Mouse (Mus musculus): ENCODE measurements around the gene Mc1r. TPM values are rescaled to one million over a fixed set of nuclear protein-coding genes. Genes with fewer than 3 reads are reported as not detected.
A peak's percentile ranks its signal among the peaks of the same experiment; 100 is the strongest.

The Mc1r gene
- total and polyA plus RNA-seq, 3 experiments: 0.04 TPM; not detected in 2

DNA sequence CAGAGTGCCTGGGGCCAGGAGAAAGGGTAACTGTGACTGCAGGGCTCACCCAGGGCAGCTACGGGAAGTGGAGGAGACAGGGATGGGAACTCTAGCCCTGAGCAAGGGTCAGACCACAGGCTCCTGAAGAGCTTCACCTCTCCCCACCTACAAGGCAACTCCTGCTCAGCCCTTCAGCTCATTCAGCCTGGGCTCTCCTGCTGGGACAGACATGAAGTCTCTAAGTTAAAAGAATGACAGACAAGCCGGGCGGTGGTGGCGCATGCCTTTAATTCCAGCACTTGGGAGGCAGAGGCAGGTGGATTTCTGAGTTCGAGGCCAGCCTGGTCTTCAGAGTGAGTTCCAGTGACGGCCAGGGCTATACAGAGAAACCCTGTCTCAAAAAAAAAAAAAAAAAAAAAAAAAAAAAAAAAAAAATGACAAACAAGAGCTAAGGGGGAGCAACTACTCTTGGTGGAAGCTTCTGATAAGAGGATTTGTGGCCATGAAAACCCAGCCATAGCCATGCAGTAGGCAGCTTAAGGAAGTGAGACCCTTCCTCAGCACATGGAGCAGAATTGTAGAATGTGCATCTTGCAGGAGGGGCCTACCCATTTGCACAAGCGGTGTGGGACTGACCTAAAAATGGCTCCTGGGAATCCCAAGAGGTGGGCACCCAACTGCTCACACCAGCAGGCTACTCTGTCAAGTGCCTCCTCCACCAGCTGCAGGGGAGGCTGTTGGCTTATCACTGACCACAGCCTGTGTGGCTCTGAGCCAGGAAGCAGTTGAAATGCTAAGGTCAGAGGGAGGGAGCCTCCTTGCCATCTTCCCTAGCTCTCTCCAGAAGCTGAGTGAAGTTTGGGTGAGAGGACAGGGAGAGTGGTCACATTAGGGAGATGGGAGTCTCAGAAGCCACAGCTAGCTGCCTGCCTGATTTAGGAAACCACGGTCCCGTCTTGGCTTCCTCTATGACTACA lies 2.0 kb downstream of the Mc1r start:
- Histone ChIP-seq H3K4me2 (ENCODE audit: insufficient read depth, low read depth, poor library complexity, severe bottlenecking) (no peak overlapping the region; the same call in 1 of the 2 replicates), H3K79me2 (replicated peaks; ENCODE audit: control insufficient read depth, extremely low read depth, insufficient read depth, poor library complexity, severe bottlenecking) (no peaks in the 10 kb centered on the region), H3K9ac (ENCODE audit: insufficient read depth, low read depth) (no peak overlapping the region), H3K4me3 (replicated peaks in 1 of 3; ENCODE audit: low read depth in 2 of 3, low read length in 2 of 3, poor library complexity in 1 of 3) (no peak overlapping the region), H3K36me3 (replicated peaks in 1 of 2; ENCODE audit: control insufficient read depth in 1 of 2, insufficient read depth in 1 of 2, low read length in 1 of 2) (peaks cover 0 to 6% of the 10 kb centered on the region in 2 experiments), H3K4me1 (ENCODE audit: control insufficient read depth in 1 of 2, insufficient read depth in 2 of 2) (peaks cover 36 to 70% of the 10 kb centered on the region in 2 experiments), H3K27ac (ENCODE audit: insufficient read depth, low read depth) (no peak overlapping the region), H3K27me3 (replicated peaks) (peaks cover 41% of the 10 kb centered on the region), H3K9me3 (replicated peaks; ENCODE audit: low read length) (no peaks in the 10 kb centered on the region)
- TF ChIP-seq HCFC1 (IDR thresholded peaks at IDR 0.05; ENCODE audit: low read depth, low read length) (no peak), POLR2AphosphoS2 (IDR thresholded peaks at IDR 0.05; ENCODE audit: low read depth, low read length) (no peak), ZNF384 (IDR thresholded peaks at IDR 0.05; ENCODE audit: low read depth, low read length) (peak; percentile 76), GABPA (IDR thresholded peaks at IDR 0.05; ENCODE audit: insufficient replicate concordance, low read depth, low read length) (no peak), BHLHE40 (IDR thresholded peaks at IDR 0.05; ENCODE audit: low read depth, low read length) (no peak), TCF12 (IDR thresholded peaks at IDR 0.05; ENCODE audit: low read depth, low read length) (no peak), SMC3 (IDR thresholded peaks at IDR 0.05; ENCODE audit: low read depth, low read length) (no peak), MAFK (IDR thresholded peaks at IDR 0.05; ENCODE audit: insufficient replicate concordance, low read length) (no peak)
- dilution Hi-C loops (cut with MboI; ENCODE audit: extremely low pct_ligation_motif_present, extremely low pct_unique_long_range_greater_than_20kb, low sequenced_read_pairs) (no loop called here), in situ Hi-C loops (cut with MboI; ENCODE audit: low pct_ligation_motif_present, low pct_unique_long_range_greater_than_20kb, low sequenced_read_pairs) (no loop called here)
- no peak for DNase-seq (ENCODE audit: extremely low read depth)

DNA sequence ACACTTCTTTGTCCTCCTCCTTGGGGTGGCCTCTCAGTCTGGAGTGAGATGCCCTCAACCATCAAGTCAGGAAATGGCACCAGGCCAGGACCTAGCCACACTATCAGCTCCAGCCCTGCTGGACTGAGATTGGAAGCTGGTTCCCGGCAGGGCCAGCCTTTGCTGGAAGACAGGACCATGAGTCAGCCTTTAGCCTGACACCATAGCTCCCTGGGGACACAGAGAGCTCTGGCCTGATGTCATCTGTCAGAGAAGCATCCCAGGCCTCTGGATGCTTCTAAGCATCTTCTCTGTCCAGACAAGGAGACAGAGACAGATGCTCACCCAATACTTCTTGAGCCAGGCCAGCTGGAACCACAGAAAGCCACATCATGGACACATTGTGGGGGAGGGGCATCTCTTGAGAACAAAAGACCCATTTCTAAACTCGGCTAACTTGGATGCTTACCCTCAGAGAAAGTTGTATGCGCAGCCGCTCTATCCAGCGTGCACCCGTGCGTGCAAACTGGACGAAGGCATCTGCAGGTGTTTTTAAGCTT lies 3.2 kb downstream of the Mc1r start:
- dilution Hi-C loops (cut with MboI; ENCODE audit: extremely low pct_ligation_motif_present, extremely low pct_unique_long_range_greater_than_20kb, low sequenced_read_pairs) (no loop called here), in situ Hi-C loops (cut with MboI; ENCODE audit: low pct_ligation_motif_present, low pct_unique_long_range_greater_than_20kb, low sequenced_read_pairs) (no loop called here)
- no peaks in the 10 kb centered on the region for H3K79me2 ChIP-seq (replicated peaks; ENCODE audit: control insufficient read depth, extremely low read depth, insufficient read depth, poor library complexity, severe bottlenecking)
- no peak overlapping the region for H3K27ac ChIP-seq (ENCODE audit: insufficient read depth, low read depth)
- H3K4me2 ChIP-seq (ENCODE audit: insufficient read depth, low read depth, poor library complexity, severe bottlenecking): peak overlapping the region; percentile 95; the same call in 1 of the 2 replicates
- H3K4me1 ChIP-seq (ENCODE audit: control insufficient read depth in 1 of 2, insufficient read depth in 2 of 2): peaks cover 36 to 71% of the 10 kb centered on the region in 2 experiments
- H3K9ac ChIP-seq (ENCODE audit: insufficient read depth, low read depth): no peak overlapping the region
- no peaks in the 10 kb centered on the region for H3K9me3 ChIP-seq (replicated peaks; ENCODE audit: low read length)
- H3K27me3 ChIP-seq (replicated peaks): peaks cover 41% of the 10 kb centered on the region
- TF ChIP-seq EP300 (IDR thresholded peaks at IDR 0.05; ENCODE audit: low read length) (peak; percentile 25; the same call in 1 of the 2 replicates), POLR2AphosphoS2 (IDR thresholded peaks at IDR 0.05; ENCODE audit: low read depth, low read length) (no peak), ZMIZ1 (IDR thresholded peaks at IDR 0.05; ENCODE audit: low read depth, low read length) (no peak), E2F4 (IDR thresholded peaks at IDR 0.05; ENCODE audit: insufficient replicate concordance, low read depth, low read length) (no peak), ETS1 (conservative IDR thresholded peaks at IDR 0.05; ENCODE audit: low read depth, low read length) (peak; percentile 35), MYC (IDR thresholded peaks at IDR 0.05; ENCODE audit: low read depth, low read length) (no peak), MAZ (IDR thresholded peaks at IDR 0.05; ENCODE audit: low read depth, low read length) (no peak), IRF4 (IDR thresholded peaks at IDR 0.05; ENCODE audit: low read depth, low read length) (no peak), CHD1 (IDR thresholded peaks at IDR 0.05; ENCODE audit: low read depth, low read length) (no peak), BHLHE40 (IDR thresholded peaks at IDR 0.05; ENCODE audit: low read depth, low read length) (peak; percentile 71), JUN (IDR thresholded peaks at IDR 0.05; ENCODE audit: insufficient read depth, low read depth, low read length) (0 out of 2 replicates have a peak, but pooled peaks have one; percentile 4), ZKSCAN1 (IDR thresholded peaks at IDR 0.05; ENCODE audit: borderline replicate concordance, low read depth, low read length) (no peak), KAT2A (IDR thresholded peaks at IDR 0.05; ENCODE audit: insufficient replicate concordance, low read length) (no peak), JUND (conservative IDR thresholded peaks at IDR 0.05; ENCODE audit: low read depth, low read length) (no peak), NRF1 (IDR thresholded peaks at IDR 0.05; ENCODE audit: low read depth, low read length) (no peak), NELFE (IDR thresholded peaks at IDR 0.05; ENCODE audit: low read depth, low read length) (no peak), TBP (conservative IDR thresholded peaks at IDR 0.05; ENCODE audit: low read depth, low read length) (no peak), MAFK (IDR thresholded peaks at IDR 0.05; ENCODE audit: insufficient replicate concordance, low read length) (no peak), GABPA (IDR thresholded peaks at IDR 0.05; ENCODE audit: insufficient replicate concordance, low read depth, low read length) (no peak), MEF2A (IDR thresholded peaks at IDR 0.05; ENCODE audit: borderline replicate concordance, low read depth, low read length) (no peak), ELF1 (IDR thresholded peaks at IDR 0.05; ENCODE audit: low read depth, low read length) (no peak), SMC3 (IDR thresholded peaks at IDR 0.05; ENCODE audit: low read depth, low read length) (no peak)
- H3K36me3 ChIP-seq (replicated peaks in 1 of 2; ENCODE audit: control insufficient read depth in 1 of 2, insufficient read depth in 1 of 2, low read length in 1 of 2): no peaks in the 10 kb centered on the region
- H3K4me3 ChIP-seq (replicated peaks in 1 of 3; ENCODE audit: low read depth in 2 of 3, low read length in 2 of 3, poor library complexity in 1 of 3): no peak overlapping the region
- DNase-seq (ENCODE audit: extremely low read depth): peak; percentile 62
